Mouse (Mus musculus) hindbrain, embryonic 13.5 days (tissue): Measurements from ENCODE around the gene Gjd3. TPM values are rescaled to one million over a fixed set of nuclear protein-coding genes. Genes with fewer than 3 reads are reported as not detected.

ENCODE experiments used
- ATAC-seq: fragments of 200-750 bp; cut with Nextera tagmentation; 2 replicates; pipeline ENCODE4 v1.8.0; 2017; ENCODE audit warnings: moderate TSS enrichment; ENCODE audit not compliant: low FRiP score
- H3K27ac ChIP-seq: fragments of 300-500 bp; sonication (generic); 2 replicates; pipeline ENCODE4 v1.5.1; 2015; ENCODE audit warnings: inconsistent platforms, mild to moderate bottlenecking, moderate library complexity
- H3K27me3 ChIP-seq: fragments of 300-500 bp; sonication (generic); 2 replicates; pipeline ENCODE4 v1.6.1; 2015; ENCODE audit warnings: mild to moderate bottlenecking, inconsistent platforms
- H3K36me3 ChIP-seq: fragments of 300-500 bp; sonication (generic); 2 replicates; pipeline ENCODE4 v1.6.1; 2015; ENCODE audit warnings: mild to moderate bottlenecking, inconsistent platforms
- H3K4me1 ChIP-seq: fragments of 300-500 bp; sonication (generic); replicated peaks from 2 replicates; pipeline ENCODE4 v1.6.1; 2015; ENCODE audit warnings: inconsistent platforms
- H3K4me2 ChIP-seq: fragments of 300-500 bp; sonication (generic); 2 replicates; pipeline ENCODE4 v1.6.1; 2015; ENCODE audit warnings: inconsistent platforms, mild to moderate bottlenecking, moderate library complexity
- H3K4me3 ChIP-seq: fragments of 300-500 bp; sonication (generic); 2 replicates; pipeline ENCODE4 v1.5.1; 2015; ENCODE audit warnings: mild to moderate bottlenecking, inconsistent platforms
- H3K9ac ChIP-seq: fragments of 300-500 bp; sonication (generic); 2 replicates; pipeline ENCODE4 v1.6.1; 2015; ENCODE audit warnings: mild to moderate bottlenecking, inconsistent platforms
- H3K9me3 ChIP-seq: fragments of 300-500 bp; sonication (generic); 2 replicates; pipeline ENCODE4 v1.6.1; 2016; ENCODE audit warnings: inconsistent platforms
- WGBS: fragments of 180-500 bp; shearing (Covaris S2); methylation state at CpG from one replicate; pipeline ENCODE4 v1.1.7; 2015; 5-methylcytosine and 5-hydroxymethylcytosine counted together
- polyA plus RNA-seq: library from polyadenylated mRNA; unstranded; fragments of >200 nt; fragmentation: Nextera tagmentation; extraction: Ambion mirVana; gene quantifications from 2 replicates; pipeline ENCODE4 v1.2.1, GENCODE M21; 2015

Gene Gjd3
- polyA plus RNA-seq, 1 experiment from 2014 or later: 1.6 TPM

DNA sequence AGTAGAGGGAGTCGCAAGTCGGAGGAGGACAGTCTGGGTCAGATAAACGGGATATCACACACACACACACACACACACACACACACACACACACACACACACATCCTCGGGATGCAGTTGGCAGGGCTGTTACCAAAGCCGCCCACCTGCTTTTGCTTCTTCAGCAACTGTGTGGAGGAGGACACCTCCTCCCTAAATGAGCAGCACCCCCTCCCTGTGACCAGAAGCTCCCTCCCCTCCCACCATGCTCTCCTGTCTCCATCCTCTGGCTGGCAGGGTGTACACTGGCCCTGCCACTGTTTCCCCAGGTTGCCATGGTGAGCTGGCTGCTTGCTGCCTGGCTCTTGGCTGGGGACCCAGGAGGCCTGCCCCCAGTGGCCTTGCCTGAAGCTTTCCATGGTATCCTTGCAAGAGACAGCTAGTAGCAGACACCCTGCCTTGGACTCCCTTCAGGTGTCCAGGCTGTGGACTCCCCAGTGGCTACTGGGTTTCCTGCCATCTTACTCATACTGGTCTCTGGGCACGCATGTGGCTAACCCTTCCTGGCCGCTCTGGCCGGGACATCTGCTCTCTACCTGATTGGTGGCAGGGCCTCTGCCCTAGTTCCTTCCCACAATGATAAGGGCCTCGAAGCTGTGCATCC lies 16.2 kb downstream of the Gjd3 start:
- Histone ChIP-seq H3K36me3 (peaks cover 12% of the 10 kb centered on the region), H3K4me3 (peak overlapping the region; percentile 64; the same call in 1 of the 2 replicates), H3K9ac (peak overlapping the region; percentile 85), H3K4me1 (peaks cover 100% of the 10 kb centered on the region), H3K9me3 (no peaks in the 10 kb centered on the region), H3K27ac (peak overlapping the region; percentile 95), H3K4me2 (peak overlapping the region; percentile 99), H3K27me3 (no peaks in the 10 kb centered on the region)
- ATAC-seq: no peak
- WGBS: 16% methylated on average over 8 of the region's 9 CpGs

DNA sequence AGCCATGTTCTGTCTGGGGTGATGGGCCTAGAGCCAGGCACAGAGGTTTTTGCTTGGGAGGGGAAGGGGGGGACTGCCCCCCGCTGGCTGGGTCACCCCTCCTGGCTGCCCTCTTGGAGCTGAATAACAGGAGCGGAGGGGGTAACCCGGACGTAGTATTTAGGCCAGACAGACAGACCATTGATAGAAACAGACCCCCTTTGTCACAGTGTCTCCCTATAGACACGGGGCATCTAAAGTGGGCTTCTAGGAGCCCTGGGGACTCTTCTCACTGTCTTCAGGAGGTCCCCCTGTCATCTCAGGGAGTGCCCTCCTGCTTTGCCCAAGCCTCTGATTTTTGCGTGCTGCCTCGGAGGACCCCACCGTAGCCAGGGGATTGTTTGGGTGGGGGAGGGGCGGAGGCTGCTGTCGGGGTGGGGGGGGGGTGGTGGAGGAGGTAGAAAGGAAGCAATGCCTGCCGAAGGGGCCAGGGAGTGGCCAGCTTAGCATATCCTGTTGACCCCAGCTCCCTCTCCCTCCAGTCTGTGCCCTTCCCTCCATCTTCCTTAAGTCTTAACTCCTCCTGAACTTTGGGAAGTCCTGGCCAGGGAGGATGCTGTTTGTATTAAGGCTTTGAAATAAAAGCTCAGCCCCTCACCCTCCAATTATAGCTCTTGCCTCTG lies 17.3 kb downstream of the Gjd3 start:
- Histone ChIP-seq H3K4me1 (peaks cover 100% of the 10 kb centered on the region), H3K9ac (peak overlapping the region; percentile 85), H3K27ac (peak overlapping the region; percentile 95), H3K36me3 (peaks cover 5% of the 10 kb centered on the region), H3K4me3 (peak overlapping the region; percentile 64), H3K9me3 (no peaks in the 10 kb centered on the region), H3K4me2 (peak overlapping the region; percentile 99), H3K27me3 (no peaks in the 10 kb centered on the region)
- no peak for ATAC-seq
- 6% methylated on average over 9 of the region's 11 CpGs for WGBS

DNA sequence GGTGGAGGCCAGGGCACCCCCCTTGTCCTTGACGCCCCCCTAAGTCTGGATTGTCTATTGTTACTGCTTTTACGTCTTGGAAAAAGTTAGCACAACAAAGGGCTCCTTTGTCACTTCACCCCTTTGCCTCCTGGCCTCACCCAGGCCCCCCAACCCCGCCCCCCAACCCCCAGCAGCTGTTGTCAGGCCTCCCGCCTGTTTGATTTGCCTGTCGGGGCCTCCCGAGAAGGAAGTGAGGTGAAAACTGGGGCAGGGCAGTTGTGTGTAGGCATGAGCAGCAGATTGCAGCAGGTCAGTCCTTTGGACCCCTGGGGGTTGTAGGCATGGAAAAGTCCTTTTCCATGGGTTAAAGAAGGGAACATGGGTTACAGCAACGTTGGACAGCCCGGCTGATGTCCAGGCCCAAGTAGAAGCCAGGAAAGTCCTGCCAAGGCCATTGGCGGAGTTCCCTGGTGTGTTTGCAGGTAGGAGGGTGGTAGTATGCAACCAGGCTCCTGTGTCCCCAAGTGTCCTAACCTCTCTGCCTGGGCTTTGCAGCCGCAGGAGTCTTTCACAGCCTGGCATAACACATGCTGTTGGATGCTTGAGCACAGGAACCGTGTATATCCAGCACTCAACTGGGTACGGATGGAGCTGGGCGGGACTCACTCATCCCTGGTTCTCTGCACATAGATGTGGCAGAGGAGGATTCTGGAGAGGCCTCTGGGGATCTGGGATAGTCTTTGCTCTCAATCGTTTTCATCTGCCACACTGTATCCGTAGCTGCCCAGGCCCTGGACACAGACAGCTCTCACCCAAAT lies 18.0 kb downstream of the Gjd3 start:
- Histone ChIP-seq H3K4me3 (peak overlapping the region; percentile 64), H3K27me3 (no peaks in the 10 kb centered on the region), H3K4me2 (peak overlapping the region; percentile 99), H3K9ac (peak overlapping the region; percentile 85), H3K4me1 (peaks cover 99% of the 10 kb centered on the region), H3K27ac (peak overlapping the region; percentile 95), H3K9me3 (no peaks in the 10 kb centered on the region), H3K36me3 (no peaks in the 10 kb centered on the region)
- ATAC-seq: no peak
- 10% methylated on average over 15 of the region's 15 CpGs for WGBS

DNA sequence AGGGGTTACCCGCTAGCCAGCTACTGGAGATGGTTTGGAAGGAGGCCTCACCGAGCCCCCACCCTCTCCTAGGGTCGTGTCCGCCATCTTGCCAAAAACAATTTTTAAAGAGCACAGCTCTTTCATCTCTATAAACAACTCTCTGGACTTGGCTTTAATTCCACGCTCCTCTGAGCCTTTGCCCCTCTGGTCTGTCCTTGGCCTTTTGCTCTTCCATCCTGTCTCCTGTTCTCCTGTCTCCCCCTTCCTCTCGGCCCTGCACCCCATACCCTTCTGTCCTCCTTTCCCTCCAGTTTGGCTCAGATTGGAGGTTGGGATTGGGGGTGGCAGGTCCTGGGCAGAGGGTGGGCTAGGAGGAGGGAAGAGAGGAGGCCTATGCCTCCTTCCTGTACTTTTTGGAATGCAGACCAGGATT lies 18.6 kb downstream of the Gjd3 start:
- Histone ChIP-seq H3K9me3 (no peaks in the 10 kb centered on the region), H3K9ac (peak overlapping the region; percentile 85), H3K4me3 (peak overlapping the region; percentile 64), H3K36me3 (no peaks in the 10 kb centered on the region), H3K4me1 (peaks cover 99% of the 10 kb centered on the region), H3K27ac (peak overlapping the region; percentile 95), H3K27me3 (no peaks in the 10 kb centered on the region), H3K4me2 (peak overlapping the region; percentile 99)
- WGBS: 8% methylated on average over 6 of the region's 6 CpGs
- ATAC-seq: no peak

DNA sequence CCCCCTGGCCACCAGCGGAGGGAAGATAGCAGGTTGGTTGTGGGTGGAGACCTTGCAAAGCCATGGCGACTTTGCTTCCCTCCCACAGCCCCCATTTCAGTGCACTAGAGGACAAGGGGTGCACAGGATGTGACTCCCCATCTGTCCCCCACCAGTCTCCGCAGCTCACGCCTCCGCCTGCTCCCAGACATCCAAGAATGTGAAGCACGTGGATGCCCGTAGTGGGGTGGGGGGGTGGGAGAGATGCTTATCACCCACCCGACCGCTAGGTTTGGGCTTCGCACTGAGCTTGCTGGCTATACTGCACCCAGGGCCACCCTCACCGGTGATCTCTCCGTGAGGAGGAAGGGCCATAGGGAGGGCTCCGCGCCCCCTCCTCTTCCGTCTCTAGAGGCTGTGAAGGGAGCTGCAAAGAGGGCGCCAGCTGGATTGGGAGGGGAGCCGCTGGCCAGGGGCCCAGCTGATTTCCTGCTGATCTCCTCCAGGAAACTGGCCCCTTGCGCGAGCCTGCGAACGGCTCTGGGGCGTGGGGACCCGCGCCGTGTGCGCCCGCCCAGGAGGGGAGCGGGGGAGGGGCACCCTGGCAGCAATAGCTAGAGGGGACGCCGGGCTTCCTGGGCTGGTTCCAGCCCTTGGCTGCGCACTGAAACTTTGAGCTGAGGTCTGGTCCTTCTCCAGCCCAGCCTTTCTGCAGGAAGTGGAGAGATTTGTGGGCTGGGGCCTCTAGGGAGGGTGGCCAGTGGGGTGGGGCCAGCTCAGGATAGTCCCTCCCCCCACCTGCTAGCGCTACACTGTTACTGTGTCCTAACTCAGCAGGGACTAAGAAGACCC lies 19.4 kb downstream of the Gjd3 start:
- no peaks in the 10 kb centered on the region for H3K9me3 ChIP-seq
- H3K27me3 ChIP-seq: no peaks in the 10 kb centered on the region
- H3K27ac ChIP-seq: peak overlapping the region; percentile 95
- H3K9ac ChIP-seq: peak overlapping the region; percentile 85
- H3K36me3 ChIP-seq: no peaks in the 10 kb centered on the region
- peaks cover 95% of the 10 kb centered on the region for H3K4me1 ChIP-seq
- H3K4me3 ChIP-seq: peak overlapping the region; percentile 64
- H3K4me2 ChIP-seq: peak overlapping the region; percentile 99
- ATAC-seq: peak; percentile 37
- WGBS: under 1% methylated on average over 29 of the region's 32 CpGs

DNA sequence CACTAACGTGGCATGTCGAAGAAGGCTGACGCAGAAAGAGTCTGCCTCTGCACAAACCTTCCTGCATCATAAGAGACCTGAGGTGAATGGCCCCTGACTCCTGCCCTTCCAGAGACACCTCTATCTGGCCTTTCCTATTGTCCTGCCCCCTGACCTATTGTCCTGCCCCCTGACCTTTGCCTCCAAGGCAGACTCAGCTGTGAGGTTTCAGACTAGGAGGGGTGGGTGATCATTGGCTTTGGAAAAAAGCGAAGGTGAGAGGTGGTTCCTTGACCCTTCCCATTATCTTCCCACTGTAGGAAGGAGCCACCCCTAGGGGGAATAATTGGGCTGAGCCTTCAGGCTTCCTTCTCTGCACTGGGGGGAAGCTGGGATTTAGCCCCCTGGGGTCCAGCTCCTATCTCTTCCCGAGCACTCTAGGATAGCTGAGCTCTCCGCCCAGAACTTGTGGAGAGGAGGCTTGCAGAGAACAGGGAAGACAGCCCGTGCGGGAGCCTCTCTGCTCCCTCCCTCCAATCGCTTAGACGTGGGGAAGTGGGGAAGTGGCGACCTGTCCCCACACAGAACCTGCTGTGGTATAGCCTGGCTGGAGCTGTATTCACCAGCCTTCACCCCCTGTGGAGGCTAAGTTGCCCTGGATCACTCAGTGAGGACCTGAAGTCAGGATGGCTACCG lies 20.3 kb downstream of the Gjd3 start:
- no peaks in the 10 kb centered on the region for H3K27me3 ChIP-seq
- H3K36me3 ChIP-seq: no peaks in the 10 kb centered on the region
- no peaks in the 10 kb centered on the region for H3K9me3 ChIP-seq
- peak overlapping the region; percentile 99 for H3K4me2 ChIP-seq
- peaks cover 86% of the 10 kb centered on the region for H3K4me1 ChIP-seq
- peak overlapping the region; percentile 64 for H3K4me3 ChIP-seq
- WGBS: 2% methylated on average over 12 of the region's 12 CpGs
- H3K9ac ChIP-seq: peak overlapping the region; percentile 85
- ATAC-seq: no peak
- peak overlapping the region; percentile 95 for H3K27ac ChIP-seq

DNA sequence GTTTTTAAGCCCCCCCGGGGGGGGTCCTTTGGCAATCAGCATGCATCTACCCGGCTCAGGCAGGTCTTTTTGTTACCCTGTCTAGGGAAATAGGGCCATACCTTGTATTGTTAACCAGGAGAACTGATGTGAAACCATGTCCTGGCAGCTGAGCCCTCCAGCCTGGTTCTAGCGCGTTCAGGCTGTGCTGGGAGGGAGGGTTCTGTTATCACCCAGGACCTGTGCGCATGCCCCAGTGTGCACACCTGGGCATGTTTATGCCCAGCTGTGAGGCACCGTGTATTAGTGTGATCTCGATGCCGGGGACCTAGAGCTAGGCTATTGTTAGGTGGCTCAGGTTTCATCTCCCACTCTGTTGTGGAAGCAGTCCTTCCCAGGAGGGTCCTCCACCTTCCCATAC lies 21.1 kb downstream of the Gjd3 start:
- WGBS: 5% methylated on average over 8 of the region's 8 CpGs
- Histone ChIP-seq H3K27me3 (no peaks in the 10 kb centered on the region), H3K4me2 (peak overlapping the region; percentile 99), H3K4me1 (peaks cover 78% of the 10 kb centered on the region), H3K9me3 (no peaks in the 10 kb centered on the region), H3K27ac (peak overlapping the region; percentile 95), H3K4me3 (peak overlapping the region; percentile 64), H3K36me3 (no peaks in the 10 kb centered on the region), H3K9ac (peak overlapping the region; percentile 85)
- ATAC-seq: no peak

DNA sequence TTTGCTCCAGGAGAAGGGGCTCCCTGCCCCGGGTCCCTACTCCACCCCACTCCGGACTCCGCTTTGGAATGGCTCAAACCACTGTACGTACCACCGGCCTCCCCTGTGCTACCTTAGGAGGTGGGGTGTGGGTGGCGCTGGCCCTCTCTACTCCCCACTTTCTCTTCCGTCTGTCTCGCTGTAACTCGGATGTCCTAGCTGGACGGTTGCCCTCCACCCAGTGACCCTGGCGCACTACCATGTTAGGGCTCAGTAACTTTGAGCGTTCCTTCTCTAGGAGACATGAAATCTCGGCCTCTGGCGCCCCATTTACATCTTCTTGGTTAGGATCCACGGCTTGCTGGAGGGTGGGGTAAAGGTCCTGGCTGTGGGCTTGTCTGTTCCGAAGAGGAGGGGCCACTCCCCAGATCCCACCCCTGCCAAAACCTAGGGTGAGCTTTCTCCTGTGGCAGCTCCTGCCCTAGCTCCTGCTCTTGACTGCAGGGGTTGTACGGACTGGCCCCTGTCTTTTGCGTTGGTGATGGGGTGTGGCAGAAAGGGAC lies 21.7 kb downstream of the Gjd3 start:
- 2% methylated on average over 18 of the region's 18 CpGs for WGBS
- Histone ChIP-seq H3K36me3 (no peaks in the 10 kb centered on the region), H3K27ac (peak overlapping the region; percentile 95), H3K9ac (peak overlapping the region; percentile 85), H3K4me1 (peaks cover 76% of the 10 kb centered on the region), H3K27me3 (no peaks in the 10 kb centered on the region), H3K4me3 (peak overlapping the region; percentile 64), H3K4me2 (peak overlapping the region; percentile 99), H3K9me3 (no peaks in the 10 kb centered on the region)
- ATAC-seq: no peak

DNA sequence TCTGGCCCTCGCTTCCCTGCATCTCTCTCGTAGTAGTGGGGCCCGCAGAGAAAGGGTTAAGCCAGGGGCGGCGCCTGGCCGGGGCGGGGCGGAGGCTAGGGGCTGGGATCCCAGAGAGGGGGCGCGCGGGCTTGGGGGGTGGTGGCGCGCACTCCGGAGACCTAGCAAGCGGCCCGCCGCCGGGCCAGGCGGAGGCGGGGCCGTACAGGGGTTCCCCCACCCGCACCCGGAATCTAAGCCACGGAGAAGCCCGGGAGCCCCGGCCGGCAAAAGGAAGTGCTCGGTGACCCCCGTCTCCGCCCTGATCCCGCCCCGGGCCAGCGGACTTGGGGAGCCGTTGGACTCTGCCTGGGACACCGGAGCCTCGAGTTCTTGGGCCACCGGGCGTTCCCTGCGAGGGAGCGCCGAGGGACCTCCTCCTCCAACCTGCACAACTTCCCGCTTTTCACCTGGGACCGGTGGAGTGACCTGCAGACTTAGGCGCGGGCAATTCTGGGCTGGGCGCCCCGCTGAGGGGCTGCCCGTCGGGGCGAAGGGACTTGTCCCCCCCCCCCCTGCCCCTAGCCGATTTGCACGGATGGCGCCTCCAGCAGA lies 22.4 kb downstream of the Gjd3 start:
- Histone ChIP-seq H3K36me3 (no peaks in the 10 kb centered on the region), H3K4me2 (peak overlapping the region; percentile 99), H3K4me3 (peak overlapping the region; percentile 64), H3K27ac (peak overlapping the region; percentile 95), H3K9me3 (no peaks in the 10 kb centered on the region), H3K9ac (peak overlapping the region; percentile 85), H3K27me3 (no peaks in the 10 kb centered on the region), H3K4me1 (peaks cover 75% of the 10 kb centered on the region)
- no peak for ATAC-seq
- under 1% methylated on average over 51 of the region's 53 CpGs for WGBS

DNA sequence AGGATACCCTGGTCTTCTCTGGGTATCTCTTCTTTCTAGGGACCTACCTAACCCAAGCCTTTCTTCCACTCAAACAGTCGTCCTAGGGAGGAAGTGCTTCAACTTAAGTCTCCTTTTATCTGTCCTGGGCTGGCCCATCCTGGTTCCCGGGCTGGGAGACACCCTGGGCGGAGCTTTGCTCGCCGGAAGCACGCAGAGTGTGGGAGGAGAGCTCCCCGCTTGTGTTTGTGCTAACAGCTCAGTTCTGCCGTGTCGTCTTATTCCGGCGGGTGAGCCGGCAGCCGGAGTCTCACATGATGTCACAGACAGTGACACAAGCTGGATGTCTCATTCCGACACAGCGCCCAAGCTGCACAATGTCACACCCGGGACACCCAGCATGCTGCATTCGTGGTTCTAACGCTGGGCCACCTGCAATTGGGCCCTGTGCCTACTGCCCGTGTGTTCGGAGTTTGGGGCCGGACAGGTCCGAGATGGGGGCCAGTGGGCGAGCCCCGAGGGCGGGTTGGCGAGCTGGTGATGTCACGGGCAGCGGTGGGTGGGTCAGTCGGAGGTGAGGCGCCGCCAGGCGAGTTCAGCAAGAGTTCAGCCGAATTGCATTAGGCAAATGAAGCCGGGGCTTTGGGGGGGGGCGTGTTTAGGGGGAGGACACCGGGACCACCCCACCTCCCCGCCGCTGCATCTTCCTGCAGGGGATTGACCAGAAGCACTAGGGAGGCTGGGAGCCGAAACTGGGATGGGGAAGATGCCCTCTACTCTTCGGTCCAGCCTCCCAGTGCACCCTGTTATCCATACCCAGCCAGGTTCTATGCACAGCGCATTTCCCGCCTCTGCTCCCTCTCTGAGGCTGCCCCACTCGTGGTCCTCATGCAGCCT lies 23.1 kb downstream of the Gjd3 start:
- peak overlapping the region; percentile 64 for H3K4me3 ChIP-seq
- no peaks in the 10 kb centered on the region for H3K36me3 ChIP-seq
- H3K27me3 ChIP-seq: no peaks in the 10 kb centered on the region
- WGBS: under 1% methylated on average over 42 of the region's 43 CpGs
- H3K9ac ChIP-seq: peak overlapping the region; percentile 85
- peak overlapping the region; percentile 99 for H3K4me2 ChIP-seq
- no peaks in the 10 kb centered on the region for H3K9me3 ChIP-seq
- peak overlapping the region; percentile 95 for H3K27ac ChIP-seq
- H3K4me1 ChIP-seq: peaks cover 75% of the 10 kb centered on the region
- peak; percentile 37 for ATAC-seq
